Mouse (Mus musculus): ENCODE results near the gene Olfr355. TPM values are rescaled to one million over a fixed set of nuclear protein-coding genes. Genes with fewer than 3 reads are reported as not detected.

Gene Olfr355
- total and polyA plus RNA-seq, 3 experiments: not detected

GRCm38 (mm10) chr2:36905380-36905779 lies 23.3 kb downstream of the Olfr355 start, which contains the start of gene Olfr354:
Olfr354 (plus strand) TSS chr2:36905680.
- H3K36me3 ChIP-seq (replicated peaks in 1 of 2; ENCODE audit: control insufficient read depth in 1 of 2, insufficient read depth in 1 of 2, low read length in 1 of 2): no peaks in the 10 kb centered on the region
- no peak for TF ChIP-seq CTCF (conservative IDR thresholded peaks at IDR 0.05 in 1 of 2, IDR thresholded peaks at IDR 0.05 in 1 of 2; ENCODE audit: low read depth in 2 of 2, low read length in 2 of 2)
- TF ChIP-seq ELF1 (IDR thresholded peaks at IDR 0.05; ENCODE audit: low read depth, low read length): no peak
- no peak for TF ChIP-seq NELFE (IDR thresholded peaks at IDR 0.05; ENCODE audit: low read depth, low read length)
- TF ChIP-seq GABPA (IDR thresholded peaks at IDR 0.05; ENCODE audit: insufficient replicate concordance, low read depth, low read length): no peak
- no peak for TF ChIP-seq MEF2A (IDR thresholded peaks at IDR 0.05; ENCODE audit: borderline replicate concordance, low read depth, low read length)
- TF ChIP-seq IRF4 (IDR thresholded peaks at IDR 0.05; ENCODE audit: low read depth, low read length): no peak
- TF ChIP-seq ZNF384 (IDR thresholded peaks at IDR 0.05; ENCODE audit: low read depth, low read length): no peak
- H3K4me3 ChIP-seq (replicated peaks in 1 of 3; ENCODE audit: low read depth in 2 of 3, low read length in 2 of 3, poor library complexity in 1 of 3): no peak within 1 kb of the TSS
- peaks cover 50% of the 10 kb centered on the region for H3K27me3 ChIP-seq (replicated peaks)
- no peaks in the 10 kb centered on the region for H3K9me3 ChIP-seq (replicated peaks; ENCODE audit: low read length)
- no peak within 1 kb of the TSS for H3K4me2 ChIP-seq (ENCODE audit: insufficient read depth, low read depth, poor library complexity, severe bottlenecking)
- in situ Hi-C loops (cut with MboI; ENCODE audit: low pct_ligation_motif_present, low pct_unique_long_range_greater_than_20kb, low sequenced_read_pairs) (no loop called here), dilution Hi-C loops (cut with MboI; ENCODE audit: extremely low pct_ligation_motif_present, extremely low pct_unique_long_range_greater_than_20kb, low sequenced_read_pairs) (no loop called here)
- H3K9ac ChIP-seq (ENCODE audit: insufficient read depth, low read depth): no peak within 1 kb of the TSS
- H3K27ac ChIP-seq (ENCODE audit: insufficient read depth, low read depth): no peak within 1 kb of the TSS
- no peaks in the 10 kb centered on the region for H3K4me1 ChIP-seq (ENCODE audit: control insufficient read depth in 1 of 2, insufficient read depth in 2 of 2)
- no peaks in the 10 kb centered on the region for H3K79me2 ChIP-seq (replicated peaks; ENCODE audit: control insufficient read depth, extremely low read depth, insufficient read depth, poor library complexity, severe bottlenecking)
- no peak for DNase-seq (ENCODE audit: extremely low read depth)

GRCm38 (mm10) chr2:36897114-36897513 lies 31.6 kb downstream of the Olfr355 start:
- dilution Hi-C loops (cut with MboI; ENCODE audit: extremely low pct_ligation_motif_present, extremely low pct_unique_long_range_greater_than_20kb, low sequenced_read_pairs) (no loop called here), in situ Hi-C loops (cut with MboI; ENCODE audit: low pct_ligation_motif_present, low pct_unique_long_range_greater_than_20kb, low sequenced_read_pairs) (no loop called here)
- Histone ChIP-seq H3K27ac (ENCODE audit: insufficient read depth, low read depth) (no peak overlapping the region), H3K36me3 (replicated peaks in 1 of 2; ENCODE audit: control insufficient read depth in 1 of 2, insufficient read depth in 1 of 2, low read length in 1 of 2) (no peaks in the 10 kb centered on the region), H3K79me2 (replicated peaks; ENCODE audit: control insufficient read depth, extremely low read depth, insufficient read depth, poor library complexity, severe bottlenecking) (no peaks in the 10 kb centered on the region), H3K4me3 (replicated peaks in 1 of 3; ENCODE audit: low read depth in 2 of 3, low read length in 2 of 3, poor library complexity in 1 of 3) (no peak overlapping the region), H3K4me1 (ENCODE audit: control insufficient read depth in 1 of 2, insufficient read depth in 2 of 2) (no peaks in the 10 kb centered on the region), H3K4me2 (ENCODE audit: insufficient read depth, low read depth, poor library complexity, severe bottlenecking) (no peak overlapping the region), H3K9ac (ENCODE audit: insufficient read depth, low read depth) (no peak overlapping the region), H3K27me3 (replicated peaks) (peaks cover 21% of the 10 kb centered on the region), H3K9me3 (replicated peaks; ENCODE audit: low read length) (no peaks in the 10 kb centered on the region)
- TF ChIP-seq RAD21 (IDR thresholded peaks at IDR 0.05; ENCODE audit: low read depth, low read length) (no peak), USF2 (conservative IDR thresholded peaks at IDR 0.05; ENCODE audit: low read depth, low read length) (no peak), ETS1 (conservative IDR thresholded peaks at IDR 0.05; ENCODE audit: low read depth, low read length) (no peak), KAT2A (IDR thresholded peaks at IDR 0.05; ENCODE audit: insufficient replicate concordance, low read length) (no peak), ZC3H11A (IDR thresholded peaks at IDR 0.05; ENCODE audit: low read depth, low read length) (no peak), UBTF (IDR thresholded peaks at IDR 0.05; ENCODE audit: low read depth, low read length) (no peak), JUND (conservative IDR thresholded peaks at IDR 0.05; ENCODE audit: low read depth, low read length) (no peak), POLR2A (IDR thresholded peaks at IDR 0.05; ENCODE audit: low read depth, low read length) (no peak), TBP (conservative IDR thresholded peaks at IDR 0.05; ENCODE audit: low read depth, low read length) (no peak), CHD2 (IDR thresholded peaks at IDR 0.05; ENCODE audit: low read length) (no peak), MEF2A (IDR thresholded peaks at IDR 0.05; ENCODE audit: borderline replicate concordance, low read depth, low read length) (no peak), POLR2AphosphoS2 (IDR thresholded peaks at IDR 0.05; ENCODE audit: low read depth, low read length) (no peak), ZKSCAN1 (IDR thresholded peaks at IDR 0.05; ENCODE audit: borderline replicate concordance, low read depth, low read length) (no peak), MYC (IDR thresholded peaks at IDR 0.05; ENCODE audit: low read depth, low read length) (no peak), HCFC1 (IDR thresholded peaks at IDR 0.05; ENCODE audit: low read depth, low read length) (no peak), EP300 (IDR thresholded peaks at IDR 0.05; ENCODE audit: low read length) (no peak)
- no peak for DNase-seq (ENCODE audit: extremely low read depth)
